Mouse (Mus musculus): ENCODE measurements around the gene Prkag3.

The Prkag3 gene

DNA sequence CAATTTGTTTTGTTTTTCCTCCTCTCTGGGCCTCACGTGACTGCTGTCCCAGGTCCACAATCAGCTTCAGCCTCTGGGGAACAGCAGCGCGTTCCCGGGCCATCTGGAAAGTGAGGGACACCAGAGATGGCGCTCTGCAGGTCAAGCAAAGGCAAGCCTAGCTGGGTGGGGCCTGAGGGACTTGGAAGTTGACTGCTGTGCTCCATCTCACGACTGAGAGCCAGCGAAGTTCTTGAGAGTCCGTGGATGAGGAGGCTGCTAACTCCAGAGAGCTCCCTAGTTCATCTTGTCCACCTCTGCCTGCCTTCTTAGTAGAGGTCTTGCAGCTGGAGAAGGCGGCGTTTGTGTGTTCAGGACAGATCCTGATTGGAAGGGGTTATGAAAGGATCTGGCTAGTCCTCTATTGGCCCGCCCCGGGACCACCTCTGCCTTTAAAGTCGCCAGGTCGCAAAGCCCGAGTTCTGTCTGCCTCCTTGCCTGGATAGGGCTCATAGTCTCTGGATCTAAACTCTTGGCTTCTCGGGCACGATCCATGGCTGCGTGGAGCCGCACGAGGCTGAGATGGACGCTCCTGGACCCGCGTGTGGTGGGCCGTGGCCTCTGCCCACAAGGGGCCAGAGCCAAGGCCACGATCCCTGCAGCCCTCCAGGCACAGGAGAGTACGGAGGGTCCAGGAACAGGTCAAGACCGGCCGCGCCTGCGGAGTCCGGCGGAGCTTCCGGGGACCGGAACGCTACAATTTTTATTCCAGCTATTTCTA is 35.7 kb downstream of the Prkag3 start, which contains the start of gene Cyp27a1:
Cyp27a1 (plus strand) TSS at position 476 of the 760 bp plus-strand sequence.
- DNase-seq (ENCODE audit: inconsistent ontology term), result peak; percentile 56

- peak; percentile 11 for DNase-seq (ENCODE audit: inconsistent ontology term)
Measured at GRCm38 (mm10) chr1:74712461-74713098, 36.4 kb downstream of the Prkag3 start.

DNA sequence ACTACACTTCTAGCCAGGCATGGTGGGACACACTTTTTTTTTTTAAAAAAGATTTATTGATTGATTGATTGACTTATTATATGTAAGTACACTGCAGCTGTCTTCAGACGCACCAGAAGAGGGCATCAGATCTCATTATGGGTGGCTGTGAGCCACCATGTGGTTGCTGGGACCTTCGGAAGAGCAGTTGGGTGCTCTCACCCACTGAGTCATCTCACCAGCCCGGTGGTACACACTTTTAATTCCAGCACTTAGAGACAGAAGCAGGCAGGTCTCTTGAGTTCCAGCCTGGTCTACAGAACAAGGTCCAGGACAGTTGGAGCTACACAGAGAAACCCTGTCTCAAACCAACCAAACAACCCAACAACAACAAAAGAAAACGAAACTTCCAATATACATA is 37.0 kb downstream of the Prkag3 start:
- no peak for DNase-seq (ENCODE audit: inconsistent ontology term)

DNA sequence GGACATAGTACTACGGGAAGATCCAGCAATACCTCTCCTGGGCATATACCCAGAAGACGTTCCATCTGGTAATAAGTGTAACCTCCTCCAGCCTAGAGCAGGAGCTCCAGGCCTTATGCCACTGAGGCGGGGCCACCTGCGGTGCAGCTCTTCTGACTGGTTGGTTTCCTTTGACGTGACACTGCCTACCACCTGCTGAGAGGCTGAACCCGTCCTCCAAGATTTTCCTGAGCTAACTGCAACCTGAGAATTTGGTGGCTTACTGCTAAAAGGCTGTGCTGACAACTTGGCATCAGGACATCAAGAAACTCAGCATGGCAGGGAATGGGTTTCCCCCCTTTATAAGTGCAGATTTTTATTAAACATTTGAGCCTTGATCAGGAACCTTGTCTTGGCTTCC is 39.5 kb downstream of the Prkag3 start:
- DNase-seq (ENCODE audit: inconsistent ontology term), result no peak

- no peak for DNase-seq (ENCODE audit: inconsistent ontology term)
Measured at GRCm38 (mm10) chr1:74705016-74705415, 44.0 kb downstream of the Prkag3 start.

DNA sequence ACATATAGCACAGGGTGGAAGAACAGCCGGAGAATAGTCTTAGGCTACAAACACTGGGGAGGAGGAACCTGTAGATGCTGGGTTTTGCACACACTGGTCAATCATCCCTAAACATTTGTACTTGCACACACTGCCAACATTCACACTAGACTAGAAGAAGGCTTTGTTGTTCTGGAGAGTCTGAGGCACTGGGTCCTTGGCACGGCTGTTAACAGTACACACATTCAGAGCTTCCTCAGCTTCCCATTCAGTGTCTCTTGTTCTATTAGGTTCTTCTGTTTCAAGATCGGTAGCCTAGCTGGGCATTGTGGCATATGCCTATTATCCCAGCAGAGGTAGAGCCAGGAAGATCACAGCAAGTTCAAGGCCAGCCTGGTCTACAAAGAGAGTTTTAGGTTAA is 44.9 kb downstream of the Prkag3 start:
- peak; percentile 19 for DNase-seq (ENCODE audit: inconsistent ontology term)

- DNase-seq (ENCODE audit: inconsistent ontology term), result no peak
Measured at GRCm38 (mm10) chr1:74702142-74702553, 46.9 kb downstream of the Prkag3 start.

- DNase-seq (ENCODE audit: inconsistent ontology term), result no peak
Measured at GRCm38 (mm10) chr1:74698791-74699190, 50.2 kb downstream of the Prkag3 start.

GRCm38 (mm10) chr1:74698353-74698752 is 50.7 kb downstream of the Prkag3 start:
- no peak for DNase-seq (ENCODE audit: inconsistent ontology term)

DNA sequence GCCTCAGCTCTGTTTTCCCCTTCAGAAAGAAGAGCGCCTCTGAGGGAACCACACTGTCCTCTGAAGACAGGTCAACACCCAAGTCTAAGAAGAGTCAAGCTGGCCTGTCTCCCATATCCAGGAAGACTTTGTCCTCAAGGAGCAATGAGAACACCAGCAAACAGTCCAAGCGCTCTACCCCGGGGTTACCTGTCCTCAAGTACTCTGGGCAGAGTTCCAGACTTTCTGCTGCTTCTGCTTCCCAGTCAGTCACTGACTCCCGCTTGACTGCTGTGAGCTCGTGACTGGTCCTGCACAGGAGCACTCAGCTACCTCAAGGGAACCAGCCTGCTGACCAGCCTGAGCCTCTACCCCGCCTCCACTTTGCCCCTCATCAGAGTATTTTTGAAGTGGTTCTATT is 51.6 kb downstream of the Prkag3 start:
- no peak for DNase-seq (ENCODE audit: inconsistent ontology term)

GRCm38 (mm10) chr1:74695836-74696235 is 53.2 kb downstream of the Prkag3 start:
- DNase-seq (ENCODE audit: inconsistent ontology term), result no peak

- DNase-seq (ENCODE audit: inconsistent ontology term), result no peak
Measured at GRCm38 (mm10) chr1:74693891-74694583, 55.0 kb downstream of the Prkag3 start.
